Mouse (Mus musculus) heart, adult 18-20 months (tissue): ENCODE measurements around the gene Mdm2. TPM values are rescaled to one million over a fixed set of nuclear protein-coding genes. Genes with fewer than 3 reads are reported as not detected.
A peak's percentile ranks its signal among the peaks of the same experiment; 100 is the strongest.

ENCODE experiments used
- DNase-seq, 2 experiments: peaks; one replicate each; pipeline ENCODE4 v3.0.0; 2021 to 2022; ENCODE audit warnings: mixed read lengths in 1 of 2
- total RNA-seq, 2 experiments: library from RNA; stranded (reverse); gene quantifications; 2 replicates each; pipeline ENCODE4 v1.2.3; 2021

The Mdm2 gene
- total RNA-seq, 2 experiments from 2014 or later: 51.1 to 53.6 TPM

GRCm38 (mm10) chr10:117696827-117697560 lies 13.6 kb downstream of the Mdm2 start:
- no peak for DNase-seq

- no peak for DNase-seq
These were observed 14.3 kb downstream of the Mdm2 start for GRCm38 (mm10) chr10:117696021-117696826.

- no peak for DNase-seq
These were observed 15.0 kb downstream of the Mdm2 start for GRCm38 (mm10) chr10:117695605-117696004.

DNA sequence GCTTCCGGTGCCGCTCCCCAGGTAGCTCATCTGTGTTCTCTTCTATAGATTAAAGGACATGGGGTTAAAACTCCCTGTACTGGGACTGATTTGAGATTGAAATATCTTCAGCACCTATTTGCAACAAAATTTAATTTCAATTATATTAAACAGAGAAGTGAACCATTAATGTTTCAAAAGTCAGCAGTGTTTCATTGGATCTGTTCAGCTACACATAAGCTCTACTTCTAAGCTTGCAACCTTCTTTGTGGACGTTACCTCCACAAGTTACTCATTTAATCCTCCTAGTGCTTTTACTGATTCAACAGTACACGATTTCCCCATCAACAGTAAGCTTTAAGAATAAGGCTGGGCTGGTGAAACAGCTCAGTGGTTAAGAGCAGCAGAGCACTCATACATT lies 15.5 kb downstream of the Mdm2 start:
- no peak for DNase-seq

- DNase-seq: no peak
These were observed 16.2 kb downstream of the Mdm2 start for GRCm38 (mm10) chr10:117694255-117694953.

DNA sequence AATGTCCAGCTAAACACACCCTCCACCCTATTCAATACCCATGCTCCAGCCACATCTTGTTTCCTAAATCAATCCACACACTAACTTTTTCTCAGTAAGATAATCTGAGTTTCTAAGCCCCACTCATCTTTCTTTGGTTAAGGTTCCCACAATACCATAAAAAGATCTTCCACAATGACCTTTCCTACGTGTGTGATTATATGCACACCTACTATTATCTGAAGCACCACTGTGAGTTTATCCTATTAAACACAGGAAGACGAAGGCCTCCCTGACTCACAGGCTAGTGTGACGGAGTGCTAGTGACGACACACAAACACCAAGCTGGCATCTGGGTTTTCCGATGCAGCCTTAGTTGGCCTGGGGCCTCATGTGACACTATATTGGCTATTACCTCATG lies 17.6 kb downstream of the Mdm2 start:
- no peak for DNase-seq

GRCm38 (mm10) chr10:117692173-117692572 lies 18.4 kb downstream of the Mdm2 start:
- DNase-seq: no peak

GRCm38 (mm10) chr10:117691389-117691968 lies 19.1 kb downstream of the Mdm2 start:
- DNase-seq: no peak

DNA sequence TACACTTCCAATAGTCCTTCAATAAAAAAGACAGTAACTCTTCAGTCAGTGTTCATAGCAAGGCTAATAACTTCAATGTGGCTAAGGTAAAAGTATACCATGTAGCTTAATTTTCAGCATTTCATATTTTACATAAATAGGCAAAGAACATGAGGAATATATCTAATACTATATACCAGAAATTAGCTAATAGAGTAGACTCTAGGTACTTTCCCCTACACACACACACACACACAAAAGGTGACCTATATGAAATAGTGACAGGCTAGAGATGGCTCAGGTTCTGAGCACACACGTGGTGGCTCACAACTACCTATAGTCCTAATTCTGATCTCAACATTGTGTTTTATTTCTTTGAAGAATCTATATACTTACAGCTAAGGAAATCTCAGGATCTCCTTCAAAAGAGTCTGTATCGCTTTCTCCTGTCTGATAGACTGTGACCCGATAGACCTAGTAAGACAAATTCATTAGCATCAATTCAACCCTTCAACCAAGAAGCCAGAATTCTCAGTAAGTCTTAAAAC lies 19.7 kb downstream of the Mdm2 start:
- no peak for DNase-seq

DNA sequence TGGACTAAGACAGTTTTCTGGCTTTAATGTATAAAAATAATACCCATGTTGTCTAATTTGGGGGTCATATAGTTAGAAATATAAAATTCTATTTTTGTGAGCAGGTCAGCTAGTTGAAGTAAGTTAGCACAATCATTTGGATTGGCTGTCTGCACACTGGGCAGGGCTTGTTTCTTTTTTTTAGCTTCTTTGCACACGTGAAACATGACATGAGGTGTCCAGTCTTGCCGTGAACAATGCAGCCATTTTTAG lies 20.5 kb downstream of the Mdm2 start:
- DNase-seq: no peak

DNA sequence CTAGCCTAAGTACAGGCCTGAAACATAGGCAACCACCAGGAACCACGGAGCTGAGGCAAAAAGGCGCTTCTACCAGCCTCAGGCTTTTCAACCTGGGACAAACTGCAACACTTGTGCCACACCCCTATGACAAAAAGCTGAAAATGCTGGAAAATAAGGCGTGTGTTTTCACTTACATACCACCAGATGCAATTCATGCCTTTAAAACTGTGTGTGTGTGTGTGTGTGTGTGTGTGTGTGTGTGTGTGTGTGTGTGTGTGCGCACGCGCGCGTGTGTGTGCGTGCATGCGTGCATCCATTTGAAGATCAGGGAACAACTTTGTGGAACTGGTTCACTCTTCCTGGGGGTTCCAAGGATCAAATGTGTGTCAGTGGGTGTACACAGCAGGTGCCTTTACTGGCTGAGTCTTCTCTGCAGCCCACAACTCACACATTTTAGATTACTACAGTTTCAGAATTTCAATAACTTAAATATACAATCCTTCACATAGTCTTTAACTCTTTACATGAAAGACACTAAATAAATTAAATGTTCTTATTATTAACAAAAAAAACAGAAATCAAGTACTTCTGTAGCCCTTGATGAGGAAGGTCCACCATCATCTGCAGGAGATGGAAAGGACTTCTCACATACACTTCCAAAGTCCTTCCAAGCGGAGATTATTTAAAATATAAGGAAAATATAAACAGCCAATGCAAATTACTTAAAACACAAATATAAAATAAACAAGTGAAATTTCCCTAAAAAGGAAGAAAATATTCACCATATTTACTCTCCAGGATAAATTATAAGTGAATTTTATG lies 21.1 kb downstream of the Mdm2 start:
- no peak for DNase-seq

DNA sequence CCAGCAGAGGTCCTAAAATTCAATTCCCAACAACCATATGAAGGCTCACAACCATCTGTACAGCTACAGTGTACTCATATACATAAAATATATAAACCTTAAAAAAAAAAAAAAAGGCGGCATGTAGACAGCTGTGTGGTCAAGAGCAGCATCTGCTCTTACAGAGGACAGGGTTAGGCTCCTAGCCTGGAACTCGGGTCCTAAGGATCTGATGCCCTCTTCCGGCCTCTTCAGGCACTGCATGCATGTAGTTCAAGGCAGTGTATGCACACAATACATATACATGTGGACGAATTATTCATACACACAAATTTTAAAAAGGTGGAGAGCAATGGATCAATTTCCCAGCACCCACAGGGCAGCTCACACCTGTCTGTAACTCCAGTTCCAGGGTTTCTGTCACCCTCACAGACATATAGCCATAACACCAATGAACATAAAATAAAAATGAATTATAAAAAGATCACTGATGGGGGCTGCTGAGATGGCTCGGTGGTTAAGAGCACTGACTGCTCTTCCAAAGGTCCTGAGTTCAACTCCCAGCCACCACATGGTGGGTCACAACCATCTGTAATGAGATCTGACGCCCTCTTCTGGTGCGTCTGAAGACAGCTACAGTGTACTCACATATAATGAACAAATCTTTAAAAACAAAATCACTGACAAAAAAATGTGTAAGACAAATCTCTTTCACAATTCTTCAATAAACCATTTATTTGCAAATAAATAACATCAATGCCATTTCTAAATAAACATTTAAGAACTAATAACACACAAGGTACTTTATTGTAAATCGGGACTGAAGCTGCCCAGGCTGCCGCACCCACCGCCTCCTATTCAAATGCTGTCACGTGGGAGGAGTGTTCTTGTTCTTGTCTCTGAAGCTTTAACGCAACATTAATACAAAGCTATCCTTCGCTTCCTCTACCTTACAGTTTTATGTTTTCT lies 22.1 kb downstream of the Mdm2 start:
- DNase-seq: peak in 1 of 2 experiments; percentile 35

DNA sequence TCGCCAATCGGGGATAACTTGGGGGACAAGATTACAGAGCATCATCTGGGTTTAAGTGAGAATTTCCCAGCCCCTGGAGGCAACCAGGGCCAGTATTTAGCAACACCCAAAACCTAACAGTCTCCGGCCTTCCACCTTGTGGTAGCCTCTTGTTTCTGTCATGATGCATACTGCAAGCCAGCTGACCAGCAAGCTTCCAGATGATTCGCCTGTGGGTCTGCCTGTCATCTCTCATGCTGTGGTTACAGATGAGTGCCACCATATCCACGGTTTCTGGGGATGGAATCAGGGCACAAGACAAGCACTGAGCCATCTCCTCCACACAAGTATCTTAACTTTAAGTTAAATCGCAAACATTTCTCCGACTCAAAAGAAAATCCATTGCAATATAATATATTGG lies 23.0 kb downstream of the Mdm2 start:
- DNase-seq: no peak

DNA sequence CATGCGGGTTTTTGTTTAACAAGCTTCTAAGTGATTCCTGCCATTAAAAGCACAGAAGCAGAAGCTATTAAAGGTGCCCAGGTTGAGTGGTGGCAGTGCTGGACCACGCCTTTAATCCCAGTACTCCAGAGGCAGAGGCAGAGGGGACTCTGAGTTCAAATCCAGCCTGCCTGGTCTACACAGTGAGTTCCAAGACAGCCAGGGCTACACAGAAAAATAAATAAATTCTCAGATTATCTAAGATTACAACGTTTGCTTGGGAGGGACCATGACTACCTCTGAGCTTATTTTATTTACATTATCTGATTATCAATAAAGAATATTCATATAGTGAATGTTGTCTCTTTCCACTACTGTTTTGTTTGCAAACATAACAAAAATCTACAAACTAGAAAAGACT lies 23.5 kb downstream of the Mdm2 start:
- DNase-seq: no peak

DNA sequence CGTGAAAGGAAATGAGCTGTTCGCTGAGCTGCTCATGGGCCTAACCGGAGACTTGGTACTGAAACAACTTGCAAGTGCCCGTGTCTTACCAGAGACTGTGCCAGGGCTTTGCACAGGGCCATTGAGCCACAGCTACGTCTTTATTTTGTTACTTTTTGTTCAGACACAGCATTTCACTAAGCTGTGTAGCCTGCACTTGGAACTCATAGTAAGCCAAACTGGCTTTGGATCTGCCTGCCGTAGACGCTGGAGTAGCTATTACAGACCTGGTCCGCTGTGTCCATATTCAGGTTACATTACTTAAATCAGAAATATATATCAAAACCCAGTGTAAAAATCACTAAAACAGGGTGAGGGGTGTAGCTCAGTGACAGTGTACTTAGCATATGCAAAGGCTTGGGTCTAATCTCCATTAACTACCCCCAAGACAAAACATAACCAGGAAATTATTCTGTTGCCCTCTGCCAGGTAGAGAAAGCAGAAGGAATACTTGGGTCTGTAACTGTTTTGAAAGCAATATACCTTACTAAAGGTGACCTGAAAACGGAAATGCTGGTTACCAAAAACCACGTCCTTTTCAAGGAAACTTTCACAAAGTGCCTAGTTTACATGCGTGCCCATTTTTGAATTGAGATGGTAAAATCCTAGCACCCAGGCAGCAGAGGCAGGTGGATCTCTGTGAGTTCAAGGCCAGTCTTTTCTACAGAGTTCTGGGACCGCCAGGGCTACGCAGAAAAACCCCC lies 24.5 kb downstream of the Mdm2 start:
- no peak for DNase-seq

DNA sequence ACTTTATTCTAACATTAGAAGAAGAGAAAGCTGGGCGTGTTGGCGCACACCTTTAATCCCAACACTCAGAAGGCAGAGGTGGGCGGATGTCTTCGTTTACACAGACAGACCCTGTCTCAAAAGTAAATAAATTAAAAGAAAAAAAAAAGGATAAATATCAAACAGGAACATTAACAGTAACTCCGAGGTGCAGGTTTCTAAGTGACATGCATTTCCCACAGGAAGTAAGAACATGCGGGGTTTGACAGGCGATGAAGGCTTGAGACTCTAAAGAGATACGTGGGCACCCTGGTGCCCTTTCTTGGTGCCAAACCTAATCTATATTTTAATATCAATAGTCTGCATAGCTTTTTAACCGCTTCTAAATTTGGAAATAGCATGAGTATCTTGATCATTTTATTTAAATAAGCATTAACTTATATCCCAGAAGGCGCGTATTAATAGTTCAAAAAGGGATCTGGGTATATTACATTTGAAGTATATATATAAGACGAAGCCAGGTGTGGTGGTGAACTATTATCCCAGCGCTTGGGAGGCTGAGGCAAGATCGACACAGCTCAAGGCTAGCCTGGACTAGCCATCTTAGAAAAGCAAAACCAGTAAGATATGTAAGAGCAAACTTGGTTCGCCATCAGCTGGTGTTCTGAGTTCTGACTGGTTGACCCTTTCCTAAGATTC lies 25.2 kb downstream of the Mdm2 start:
- DNase-seq: no peak

- DNase-seq: no peak
These were observed 26.0 kb downstream of the Mdm2 start for GRCm38 (mm10) chr10:117684298-117685170.

GRCm38 (mm10) chr10:117683734-117684037 lies 26.9 kb downstream of the Mdm2 start:
- DNase-seq: no peak
